Mouse (Mus musculus) cerebellum, adult 2 months (tissue): Measurements from ENCODE around the gene Hcar2. TPM values are rescaled to one million over a fixed set of nuclear protein-coding genes. Genes with fewer than 3 reads are reported as not detected.

Experiments used
- DNase-seq, 2 experiments: peaks; one replicate each; pipeline ENCODE4 v3.0.0; 2021
- H3K27ac ChIP-seq: fragments of 200-500 bp; 2 replicates; pipeline ENCODE4 v1.5.1; 2012; ENCODE audit warnings: low read length, control low read depth, inconsistent platforms; ENCODE audit not compliant: insufficient read depth
- H3K27me3 ChIP-seq: fragments of 200-500 bp; 2 replicates; pipeline ENCODE4 v1.6.1; 2012; ENCODE audit warnings: inconsistent platforms, mild to moderate bottlenecking, low read length, moderate library complexity; ENCODE audit not compliant: control insufficient read depth, insufficient read depth
- H3K4me1 ChIP-seq: fragments of 200-500 bp; 2 replicates; pipeline ENCODE4 v1.6.1; 2011; ENCODE audit warnings: low read length; ENCODE audit not compliant: control insufficient read depth, insufficient read depth
- H3K4me3 ChIP-seq: fragments of 200-500 bp; replicated peaks from 2 replicates; pipeline ENCODE3; 2011; ENCODE audit warnings: mild to moderate bottlenecking, low read depth, low read length, control low read depth; ENCODE audit not compliant: insufficient read depth
- CTCF ChIP-seq: fragments of 200-500 bp; IDR thresholded peaks from 2 replicates; pipeline ENCODE4 v1.5.1; 2011; ENCODE audit warnings: low read depth, mild to moderate bottlenecking, control low read depth, low read length, moderate library complexity, borderline replicate concordance; ENCODE audit not compliant: insufficient read depth
- POLR2A ChIP-seq: fragments of 200-500 bp; IDR thresholded peaks from 2 replicates; pipeline ENCODE4 v1.6.1; 2011; ENCODE audit warnings: low read length, control low read depth, borderline replicate concordance; ENCODE audit not compliant: insufficient read depth
- WGBS: fragments of 180-500 bp; shearing (Covaris S2); methylation state at CpG from one replicate; pipeline ENCODE4 v1.1.7; 2018; 5-methylcytosine and 5-hydroxymethylcytosine counted together
- polyA plus RNA-seq: library from polyadenylated mRNA; depleted of rRNA; stranded (reverse); fragments of >200 nt; gene quantifications from 2 replicates; pipeline ENCODE4 v1.2.3, GENCODE M21; 2012; rRNA removed

Gene Hcar2
- polyA plus RNA-seq, 1 experiment: 0.07 TPM

DNA sequence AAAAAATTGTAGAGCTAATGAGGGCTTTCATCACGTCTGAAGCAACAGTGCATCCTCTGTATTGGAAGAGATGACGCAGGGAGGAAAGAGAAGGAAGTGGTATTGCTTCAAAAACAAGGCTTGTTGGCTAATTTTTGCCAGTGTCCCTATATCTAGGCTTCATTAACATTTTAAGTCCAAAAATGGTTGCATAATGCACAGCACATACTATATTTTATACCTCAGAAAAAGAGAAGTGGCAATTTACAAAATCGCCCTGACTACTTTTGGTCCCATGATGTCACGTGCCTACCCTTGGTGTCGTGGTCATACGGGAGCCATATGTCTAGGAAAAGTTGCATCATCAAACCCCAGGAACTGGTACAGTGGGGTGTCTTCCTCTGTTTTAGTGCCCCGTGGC, 33.0 kb downstream of the Hcar2 start:
- TF ChIP-seq CTCF: no peak
- no peak for TF ChIP-seq POLR2A
- H3K27me3 ChIP-seq: no peaks in the 10 kb centered on the region
- no peak overlapping the region for H3K27ac ChIP-seq
- no peaks in the 10 kb centered on the region for H3K4me1 ChIP-seq
- DNase-seq: no peak
- 89% methylated on average over 7 of the region's 7 CpGs for WGBS
- H3K4me3 ChIP-seq: no peak overlapping the region

DNA sequence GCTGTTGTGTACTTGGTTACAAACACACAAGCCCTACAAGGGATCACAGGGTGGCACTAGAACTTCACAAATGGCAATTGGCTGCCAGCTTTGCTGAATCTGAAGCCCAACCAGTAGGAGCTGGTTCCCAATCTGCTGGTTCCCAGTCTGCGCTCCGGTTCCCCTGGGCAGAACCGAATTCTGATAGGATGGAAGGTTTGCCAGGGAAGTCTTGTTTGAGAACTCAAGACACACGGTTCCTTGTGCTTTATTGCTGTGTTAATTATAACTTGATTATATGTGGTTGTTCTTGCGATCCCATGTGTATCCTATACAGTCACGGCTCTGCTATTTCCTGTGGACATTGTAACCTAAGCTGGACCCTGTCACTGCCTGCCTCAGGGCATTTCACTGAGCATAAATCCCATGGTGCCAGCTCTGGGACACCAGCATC, 37.6 kb downstream of the Hcar2 start:
- 74% methylated on average over 6 of the region's 6 CpGs for WGBS
- DNase-seq: peak in 1 of 2 experiments; percentile 23
- H3K27ac ChIP-seq: no peak overlapping the region
- H3K27me3 ChIP-seq: no peaks in the 10 kb centered on the region
- TF ChIP-seq CTCF (0 out of 2 replicates have a peak, but pooled peaks have one; percentile 4), POLR2A (no peak)
- H3K4me1 ChIP-seq: no peaks in the 10 kb centered on the region
- H3K4me3 ChIP-seq: no peak overlapping the region

DNA sequence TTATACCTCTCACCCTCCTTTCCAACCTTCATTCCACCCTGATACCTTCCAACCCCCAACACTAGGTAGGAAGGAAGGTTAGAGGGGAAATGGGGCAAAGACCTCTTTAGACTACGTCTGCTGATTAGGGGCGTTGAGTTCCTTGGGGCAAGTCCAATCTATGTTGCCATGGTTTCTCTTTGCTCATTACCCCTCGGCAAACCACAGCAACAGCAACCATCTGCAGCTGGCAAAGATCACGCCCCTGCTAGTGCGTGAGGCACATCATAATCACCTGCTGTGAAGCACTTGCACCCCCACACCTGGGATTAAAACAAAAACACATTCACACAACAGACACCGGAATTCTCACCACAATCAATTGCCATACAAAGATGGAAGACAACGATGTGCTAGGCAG, 42.6 kb downstream of the Hcar2 start:
- Histone ChIP-seq H3K4me1 (0 out of 2 replicates have a peak, but pooled peaks cover 4% of the 10 kb centered on the region), H3K27me3 (no peaks in the 10 kb centered on the region), H3K27ac (no peak overlapping the region), H3K4me3 (no peak overlapping the region)
- TF ChIP-seq POLR2A: no peak
- DNase-seq: no peak
- WGBS: 23% methylated on average over 7 of the region's 7 CpGs

DNA sequence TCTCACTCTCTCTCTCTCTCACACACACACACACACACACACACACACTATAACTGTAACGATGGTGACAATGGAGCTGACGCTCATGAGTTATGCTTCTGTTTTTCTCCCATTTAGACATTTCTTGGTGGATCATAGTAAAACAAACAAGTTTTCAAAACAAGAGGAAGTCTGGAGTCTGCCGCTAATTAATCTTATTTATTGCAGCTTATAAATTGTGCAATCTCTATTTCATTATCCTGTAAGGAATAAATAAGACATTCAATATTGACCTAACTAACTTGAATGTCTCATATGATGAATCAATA, 44.1 kb downstream of the Hcar2 start:
- 0 out of 2 replicates have a peak, but pooled peaks cover 4% of the 10 kb centered on the region for H3K4me1 ChIP-seq
- TF ChIP-seq CTCF (no peak), POLR2A (no peak)
- no peak for DNase-seq
- H3K27me3 ChIP-seq: no peaks in the 10 kb centered on the region
- WGBS: 98% methylated on average over 3 of the region's 3 CpGs
- no peak overlapping the region for H3K27ac ChIP-seq
- H3K4me3 ChIP-seq: no peak overlapping the region

DNA sequence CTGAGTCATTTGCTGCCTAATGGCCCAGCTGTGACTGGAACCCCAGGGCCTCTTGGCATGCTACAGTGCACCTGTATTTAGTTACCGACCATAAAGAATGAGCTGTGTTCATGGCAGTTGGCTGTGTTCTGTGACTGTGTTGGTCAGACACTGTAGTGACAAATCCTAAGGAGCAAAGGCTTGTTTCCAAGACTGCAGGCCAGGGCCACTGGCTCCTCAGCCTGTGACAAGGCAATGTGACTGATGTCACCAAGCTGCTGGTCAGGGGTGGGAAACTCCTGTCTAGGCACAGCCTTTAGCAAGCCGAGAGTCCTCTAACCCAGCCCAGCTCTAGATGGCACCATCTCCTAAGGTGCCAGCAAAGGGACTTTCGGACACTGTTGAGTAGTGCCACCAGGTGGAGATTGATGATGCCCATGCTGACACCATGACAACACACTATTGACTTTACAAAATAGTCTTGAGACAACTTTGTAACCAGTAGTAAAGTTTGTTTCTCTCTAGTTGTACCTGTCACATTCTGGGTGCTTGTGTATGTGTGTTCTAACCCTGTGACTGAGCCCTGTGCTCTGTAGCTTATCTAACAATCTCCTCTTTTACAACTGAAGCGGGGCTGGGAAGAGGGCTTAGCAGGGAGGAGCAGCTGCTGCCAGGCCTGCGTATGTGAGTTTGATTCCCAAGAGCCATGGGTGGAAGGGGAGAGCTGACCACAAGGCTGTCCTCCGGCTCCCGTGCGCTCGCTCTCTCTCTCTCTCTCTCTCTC, 44.6 kb downstream of the Hcar2 start:
- TF ChIP-seq POLR2A: no peak
- TF ChIP-seq CTCF: peak; percentile 17; the same call in 1 of the 2 replicates
- 84% methylated on average over 9 of the region's 9 CpGs for WGBS

DNA sequence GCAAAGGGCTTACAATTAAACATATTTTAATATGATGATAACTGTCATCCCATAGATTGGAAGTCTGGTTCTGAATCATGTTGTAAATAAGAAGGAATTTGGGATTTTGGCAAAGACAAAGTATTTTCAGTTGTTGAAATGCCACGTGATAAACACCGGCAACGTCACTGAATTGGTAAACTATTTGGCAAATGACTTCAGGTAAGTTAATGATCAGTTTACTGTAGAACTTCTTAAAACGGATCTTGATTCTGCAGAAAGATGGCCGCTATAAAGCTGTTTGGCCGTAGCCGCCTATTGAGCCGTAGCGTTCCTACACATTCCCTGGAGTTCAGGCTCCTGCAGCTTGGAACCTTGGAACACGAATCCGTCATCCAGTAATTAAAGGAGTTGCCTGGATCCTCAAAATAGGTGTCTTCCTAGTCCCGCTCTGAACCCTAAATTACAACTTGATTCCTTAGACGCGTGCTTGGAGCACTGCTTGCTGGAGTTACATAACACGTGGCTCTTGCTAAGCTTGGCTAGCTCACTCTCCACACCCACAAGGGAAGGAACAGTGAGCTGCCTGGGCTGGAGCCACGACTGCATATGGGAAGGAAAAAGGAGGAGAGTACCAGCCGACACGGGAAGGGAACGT, 46.2 kb downstream of the Hcar2 start:
- no peak for TF ChIP-seq CTCF
- Histone ChIP-seq H3K27ac (no peak overlapping the region), H3K27me3 (no peaks in the 10 kb centered on the region), H3K4me3 (no peak overlapping the region), H3K4me1 (0 out of 2 replicates have a peak, but pooled peaks cover 4% of the 10 kb centered on the region)
- WGBS: 81% methylated on average over 19 of the region's 19 CpGs
- DNase-seq: no peak

More for the DNA sequence above, 44.6 kb downstream of the Hcar2 start:
- no peaks in the 10 kb centered on the region for H3K27me3 ChIP-seq
- H3K4me1 ChIP-seq: 0 out of 2 replicates have a peak, but pooled peaks cover 4% of the 10 kb centered on the region
- H3K4me3 ChIP-seq: no peak overlapping the region
- no peak for DNase-seq
- no peak overlapping the region for H3K27ac ChIP-seq

DNA sequence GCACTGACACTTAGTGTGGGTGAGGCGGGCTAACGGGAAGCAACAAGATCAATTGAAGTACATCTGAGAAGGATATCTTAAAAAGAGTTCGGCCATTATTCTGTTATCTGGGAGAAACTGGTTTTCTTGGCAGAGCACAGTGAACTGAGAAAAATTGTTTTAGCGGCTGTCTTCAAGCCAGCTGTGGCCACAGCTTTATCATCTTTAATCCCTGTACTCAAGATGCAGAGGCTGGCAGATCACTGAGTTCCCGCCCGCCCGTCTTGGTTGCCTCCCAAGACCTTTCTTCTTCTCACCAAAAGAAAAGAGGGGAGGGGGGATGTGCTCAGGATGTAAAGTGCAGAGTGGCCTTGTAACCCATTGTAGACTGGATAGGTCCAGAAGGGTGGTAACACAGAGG, 48.4 kb downstream of the Hcar2 start:
- Histone ChIP-seq H3K4me1 (0 out of 2 replicates have a peak, but pooled peaks cover 4% of the 10 kb centered on the region), H3K27ac (no peak overlapping the region), H3K4me3 (no peak overlapping the region), H3K27me3 (no peaks in the 10 kb centered on the region)
- TF ChIP-seq POLR2A (no peak), CTCF (no peak)
- 87% methylated on average over 7 of the region's 7 CpGs for WGBS
- no peak for DNase-seq

Other genes starting within 250 kb of the Hcar2 start
- 117 and 128 TPM in 2 replicates for gene Clip1, start 180.9 kb downstream of the Hcar2 start, polyA plus RNA-seq
- 60.4 and 63.5 TPM in 2 replicates for gene Zcchc8, start 144.4 kb downstream of the Hcar2 start, polyA plus RNA-seq
- 95.1 and 97.2 TPM in 2 replicates for gene Rsrc2, start 116.1 kb downstream of the Hcar2 start, polyA plus RNA-seq
- 0.33 and 0.54 TPM in 2 replicates for gene Kntc1, start 115.8 kb downstream of the Hcar2 start, polyA plus RNA-seq
- gene Hcar1, start 14.5 kb upstream of the Hcar2 start, polyA plus RNA-seq: 0.38 and 0.73 TPM in 2 replicates
- 45.6 and 56.3 TPM in 2 replicates for gene Denr, start 41.7 kb upstream of the Hcar2 start, polyA plus RNA-seq
- 0.67 and 1.5 TPM in 2 replicates for gene Gm43518, start 61.9 kb upstream of the Hcar2 start, polyA plus RNA-seq
- gene Ccdc62, start 65.2 kb upstream of the Hcar2 start, polyA plus RNA-seq: 4.6 and 5.8 TPM in 2 replicates
- 41.8 and 42.4 TPM in 2 replicates for gene Hip1r, start 108.1 kb upstream of the Hcar2 start, polyA plus RNA-seq
- gene Vps37b, start 166.8 kb upstream of the Hcar2 start, polyA plus RNA-seq: 41.7 and 47.5 TPM in 2 replicates
- 34.7 and 37.1 TPM in 2 replicates for gene Abcb9, start 230.3 kb upstream of the Hcar2 start, polyA plus RNA-seq
- 47.2 and 52.7 TPM in 2 replicates for gene Ogfod2, start 246.8 kb upstream of the Hcar2 start, polyA plus RNA-seq